Mouse (Mus musculus): ENCODE measurements around the gene Gm29564. TPM values are rescaled to one million over a fixed set of nuclear protein-coding genes. Genes with fewer than 3 reads are reported as not detected.
"Not testable (repeated sequence)": the region's sequence is repeated elsewhere in the genome, so short reads cannot be mapped to it uniquely, and the experiment has no call there.

Gene Gm29564
- total RNA-seq (2022), result not detected

DNA sequence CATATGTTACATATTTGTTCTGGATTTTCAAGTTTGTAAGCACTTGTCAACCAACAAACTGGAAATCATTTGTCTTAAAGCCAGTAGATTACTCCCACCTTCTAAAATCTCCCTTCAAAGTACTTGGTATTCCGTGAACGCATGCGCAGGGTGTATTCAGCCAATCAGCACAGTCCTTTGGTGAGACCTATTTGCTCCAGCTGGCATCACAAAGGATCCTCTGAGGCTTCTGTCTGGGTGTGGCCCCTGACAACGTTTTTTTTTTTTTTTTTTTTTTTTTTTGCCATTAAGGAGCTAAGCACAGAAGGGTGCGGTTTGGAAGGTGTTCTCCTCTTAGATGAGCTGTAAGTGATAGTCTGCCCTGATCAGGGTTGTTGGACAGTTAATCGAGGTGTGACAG, at the start of gene Gm29564:
Gene Gm29564, plus strand, starts transcription at position 301 of the 400 bp plus-strand sequence.
- DNase-seq, result not testable (repeated sequence)

Other genes with a start within 250 kb of the Gm29564 start
- not detected for gene Gm20867, start 249.8 kb upstream of the Gm29564 start, total RNA-seq (2022)

Measured in adrenal gland, adult 8-10 months (tissue).